9 mouse cellular contexts compared by ENCODE assay signal in the genomic region with DNA sequence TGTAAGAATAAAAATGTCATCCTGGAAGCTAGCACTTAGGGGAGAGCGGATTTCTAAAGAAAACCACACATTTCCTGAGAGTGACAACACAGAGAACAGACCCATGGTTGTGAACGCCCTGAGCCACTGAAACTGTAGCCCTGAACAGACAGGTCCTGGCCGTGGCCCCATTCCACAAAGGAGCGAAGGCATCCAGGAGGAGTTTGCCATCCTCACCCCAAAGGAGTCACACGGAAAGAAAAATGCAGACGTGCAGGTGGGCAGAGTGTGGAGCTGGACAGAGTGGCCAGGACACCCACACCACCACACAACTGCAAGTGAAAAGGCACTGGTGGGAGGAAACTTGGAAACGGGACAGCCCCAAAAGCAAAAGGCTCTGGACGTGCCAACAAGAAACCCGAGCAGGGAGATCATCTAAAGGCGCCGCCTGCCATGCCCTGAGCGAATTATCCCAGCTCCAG.
DNase-seq lines count a peak whose midpoint lies in the region; ATAC-seq lines count a peak whose summit lies in the region.
"Had no signal": no experiment of that assay in that cellular context is flagged by ENCODE, and none has a peak within 500 bp of the region (broad histone marks: within the 10 kb centered on the region; RNA-seq: fewer than 3 reads in every experiment).

No protein-coding gene starts in this region.

- H3K4me2 ChIP-seq in liver, embryonic 12.5 days = no peak overlapping the region
- no peak overlapping the region for H3K4me2 ChIP-seq in forebrain, embryonic 15.5 days (replicated peaks)
- H3K4me2 ChIP-seq: liver, embryonic 15.5 days; neural tube, embryonic 15.5 days had no signal

- WGBS in liver, embryonic 12.5 days (ENCODE audit: insufficient replicate concordance) = 46% methylated on average over 12 of the region's 12 CpGs
- WGBS in forebrain, embryonic 15.5 days = 75% methylated on average over 12 of the region's 12 CpGs

- H3K4me1 ChIP-seq in liver, embryonic 12.5 days = no peaks in the 10 kb centered on the region
- peaks cover 39% of the 10 kb centered on the region for H3K4me1 ChIP-seq in forebrain, embryonic 15.5 days

- no peaks in the 10 kb centered on the region for H3K9me3 ChIP-seq in liver, embryonic 12.5 days (replicated peaks)
- no peaks in the 10 kb centered on the region for H3K9me3 ChIP-seq in forebrain, embryonic 15.5 days
- H3K9me3 ChIP-seq: liver, embryonic 15.5 days; neural tube, embryonic 15.5 days had no signal

- intact Hi-C loops in gastrocnemius, postnatal 36 days (cut with DNase I) = no loop called here

- H3K4me3 ChIP-seq in liver, embryonic 12.5 days = no peak overlapping the region
- H3K4me3 ChIP-seq in forebrain, embryonic 15.5 days = no peak overlapping the region
- H3K4me3 ChIP-seq: liver, embryonic 15.5 days; neural tube, embryonic 15.5 days had no signal

- H3K36me3 ChIP-seq in liver, embryonic 12.5 days = no peaks in the 10 kb centered on the region
- H3K36me3 ChIP-seq in forebrain, embryonic 15.5 days = no peaks in the 10 kb centered on the region
- H3K36me3 ChIP-seq: liver, embryonic 15.5 days; neural tube, embryonic 15.5 days had no signal

- peak; percentile 46 for ATAC-seq in megakaryocyte progenitor cell, adult 5-6 weeks (replicated peaks; ENCODE audit: poor library complexity)
- ATAC-seq in liver, embryonic 12.5 days = no peak
- no peak for ATAC-seq in forebrain, embryonic 15.5 days (replicated peaks)

- H3K27ac ChIP-seq in liver, embryonic 12.5 days = no peak overlapping the region
- no peak overlapping the region; the same call in 1 of the 2 replicates for H3K27ac ChIP-seq in forebrain, embryonic 15.5 days (replicated peaks)
- H3K27ac ChIP-seq: liver, embryonic 15.5 days; neural tube, embryonic 15.5 days had no signal

- H3K27me3 ChIP-seq in liver, embryonic 12.5 days (replicated peaks) = no peaks in the 10 kb centered on the region
- H3K27me3 ChIP-seq in forebrain, embryonic 15.5 days = no peaks in the 10 kb centered on the region
- H3K27me3 ChIP-seq: liver, embryonic 15.5 days; neural tube, embryonic 15.5 days had no signal

- DNase-seq in left cerebral cortex, adult 18-20 months (ENCODE audit: low spot score in 2 of 2) = peak; percentile 53 to 66
- no peak for DNase-seq in left cerebral cortex, adult 11 months (ENCODE audit: low spot score)
- DNase-seq in cerebellum, adult 9-11 months = peak; percentile 80
- peak; percentile 39 to 46 for DNase-seq in gastrocnemius, postnatal 36 days

- no peak overlapping the region for H3K9ac ChIP-seq in liver, embryonic 12.5 days
- H3K9ac ChIP-seq in forebrain, embryonic 15.5 days (replicated peaks) = no peak overlapping the region
- H3K9ac ChIP-seq: liver, embryonic 15.5 days; neural tube, embryonic 15.5 days had no signal
